Mouse (Mus musculus): Measurements from ENCODE around the gene Frmpd1.

- no peak for TF ChIP-seq POLR2A (IDR thresholded peaks at IDR 0.05; ENCODE audit: borderline replicate concordance, extremely low read depth, insufficient read depth, insufficient read length, poor library complexity, severe bottlenecking)
- TF ChIP-seq CTCF (IDR thresholded peaks at IDR 0.05; ENCODE audit: borderline replicate concordance, extremely low read depth, insufficient read depth, insufficient read length) = no peak
These were observed 103.2 kb downstream of the Frmpd1 start for GRCm38 (mm10) chr4:45287906-45288305.
